Mouse (Mus musculus): ENCODE data around the gene Ppp4c. TPM values are rescaled to one million over a fixed set of nuclear protein-coding genes. Genes with fewer than 3 reads are reported as not detected.

The Ppp4c gene
- polyA plus RNA-seq, 1 experiment = 130 TPM

DNA sequence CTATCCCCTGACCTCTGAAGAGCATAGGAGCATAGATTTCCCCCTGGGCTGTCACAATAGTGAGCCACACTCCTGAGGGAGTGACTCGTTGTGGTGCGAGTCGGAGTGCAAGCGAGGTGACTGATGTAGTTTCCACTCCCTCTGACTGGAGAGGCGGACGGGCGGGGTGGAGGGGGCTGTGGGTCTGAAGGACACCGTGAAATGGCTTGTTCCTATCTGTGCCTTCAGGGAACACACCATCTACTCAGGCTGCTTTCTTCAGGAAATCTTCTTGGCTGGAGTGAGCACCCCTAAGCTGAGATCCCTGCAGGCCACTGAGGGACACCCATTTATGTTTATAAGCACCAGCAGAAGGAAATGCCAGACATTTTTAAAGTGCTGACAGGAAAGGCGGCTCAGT is 30.4 kb upstream of the Ppp4c start:
- WGBS = 71% methylated on average over 9 of the region's 9 CpGs
- TF ChIP-seq POLR2A (IDR thresholded peaks at IDR 0.05; ENCODE audit: borderline replicate concordance, control insufficient read depth, low read depth, low read length) (no peak), CTCF (IDR thresholded peaks at IDR 0.05; ENCODE audit: control insufficient read depth, insufficient read depth, low read length) (no peak)
- H3K4me1 ChIP-seq (ENCODE audit: control insufficient read depth, insufficient read depth, low read length) = no peaks in the 10 kb centered on the region
- H3K27ac ChIP-seq (ENCODE audit: control insufficient read depth, insufficient read depth, low read depth, low read length, poor library complexity) = no peak overlapping the region
- no peak overlapping the region for H3K4me3 ChIP-seq (replicated peaks; ENCODE audit: control insufficient read depth, low read depth, low read length)

DNA sequence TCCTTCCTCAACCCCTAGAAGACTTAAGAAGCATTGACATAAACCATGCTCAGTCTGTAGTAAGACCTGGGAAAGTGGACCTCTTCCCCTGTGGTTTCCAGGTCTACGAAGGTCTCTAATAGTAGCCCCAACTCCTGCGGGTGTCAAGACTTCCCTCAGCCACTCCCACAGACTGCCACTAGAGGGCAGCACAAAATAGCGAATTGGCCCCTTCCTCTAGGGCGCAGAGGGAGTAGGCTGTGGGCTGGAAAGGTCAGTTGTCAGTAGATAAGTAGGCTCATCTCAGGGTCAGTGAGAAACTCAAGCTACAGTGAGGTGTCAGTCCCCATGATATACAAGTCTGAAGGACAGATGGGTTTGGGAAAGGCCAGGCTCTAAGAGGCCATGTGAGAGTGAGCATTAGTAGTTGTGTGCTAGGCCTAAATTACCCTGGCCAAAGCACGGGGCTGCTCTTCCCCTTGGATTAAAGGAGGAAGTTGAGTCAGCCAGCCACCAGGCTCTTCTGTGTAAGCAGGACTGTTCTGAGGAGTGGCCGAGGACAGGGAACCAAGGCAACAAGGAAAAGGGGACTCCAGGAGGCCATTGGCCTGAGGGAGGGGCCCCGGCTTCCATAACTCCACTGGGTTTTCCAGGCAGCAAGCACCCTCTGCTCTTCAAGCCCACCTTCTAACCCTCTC is 29.7 kb upstream of the Ppp4c start:
- Histone ChIP-seq H3K4me3 (replicated peaks; ENCODE audit: control insufficient read depth, low read depth, low read length) (no peak overlapping the region), H3K4me1 (ENCODE audit: control insufficient read depth, insufficient read depth, low read length) (no peaks in the 10 kb centered on the region), H3K27ac (ENCODE audit: control insufficient read depth, insufficient read depth, low read depth, low read length, poor library complexity) (no peak overlapping the region)
- peak; percentile 98 for TF ChIP-seq CTCF (IDR thresholded peaks at IDR 0.05; ENCODE audit: control insufficient read depth, insufficient read depth, low read length)
- TF ChIP-seq POLR2A (IDR thresholded peaks at IDR 0.05; ENCODE audit: borderline replicate concordance, control insufficient read depth, low read depth, low read length) = no peak
- 21% methylated on average over 7 of the region's 7 CpGs for WGBS

DNA sequence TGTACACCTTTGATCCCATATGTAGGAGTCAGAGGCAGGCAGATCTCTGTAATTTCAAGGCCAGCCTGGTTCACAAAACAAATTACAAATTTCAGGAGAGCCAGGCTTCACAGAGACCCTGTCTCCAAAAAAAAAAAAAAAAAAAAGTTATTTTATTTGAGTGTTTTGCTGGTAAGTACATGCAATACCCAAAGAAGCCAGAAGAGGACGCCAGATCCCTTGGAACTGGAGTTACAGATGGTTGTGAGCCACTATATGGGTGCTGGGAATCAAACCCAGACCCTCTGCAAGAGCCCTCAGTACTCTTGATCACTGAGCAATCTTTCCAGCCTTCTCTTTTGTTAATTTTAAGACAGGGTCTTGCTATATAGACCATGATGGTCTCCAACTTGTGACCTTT is 26.5 kb upstream of the Ppp4c start:
- no peak for TF ChIP-seq CTCF (IDR thresholded peaks at IDR 0.05; ENCODE audit: control insufficient read depth, insufficient read depth, low read length)
- TF ChIP-seq POLR2A (IDR thresholded peaks at IDR 0.05; ENCODE audit: borderline replicate concordance, control insufficient read depth, low read depth, low read length) = no peak
- no peaks in the 10 kb centered on the region for H3K4me1 ChIP-seq (ENCODE audit: control insufficient read depth, insufficient read depth, low read length)
- H3K4me3 ChIP-seq (replicated peaks; ENCODE audit: control insufficient read depth, low read depth, low read length) = no peak overlapping the region
- H3K27ac ChIP-seq (ENCODE audit: control insufficient read depth, insufficient read depth, low read depth, low read length, poor library complexity) = no peak overlapping the region
- 29% methylated on average over 1 of the region's 1 CpGs for WGBS

DNA sequence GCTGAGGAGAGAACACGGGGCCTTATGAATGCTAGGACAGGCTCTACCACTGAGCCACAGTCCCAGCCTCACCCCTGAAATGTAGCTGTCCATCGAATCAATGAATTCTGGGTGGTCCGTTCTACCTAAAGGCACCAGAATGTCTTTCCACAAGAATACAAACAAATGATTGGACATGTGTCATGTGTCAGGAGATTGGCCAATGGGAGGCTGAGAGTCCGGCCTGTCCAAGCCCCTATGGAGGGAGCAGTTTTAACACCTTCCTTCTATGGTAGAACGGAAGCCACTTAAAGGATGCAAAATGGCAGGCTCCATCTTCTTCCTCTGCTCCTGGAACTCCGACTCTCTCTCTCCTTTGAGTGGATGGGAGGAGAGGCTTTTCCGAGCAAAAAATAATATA is 25.3 kb upstream of the Ppp4c start:
- WGBS = 81% methylated on average over 7 of the region's 7 CpGs
- H3K4me1 ChIP-seq (ENCODE audit: control insufficient read depth, insufficient read depth, low read length) = no peaks in the 10 kb centered on the region
- H3K4me3 ChIP-seq (replicated peaks; ENCODE audit: control insufficient read depth, low read depth, low read length) = no peak overlapping the region
- H3K27ac ChIP-seq (ENCODE audit: control insufficient read depth, insufficient read depth, low read depth, low read length, poor library complexity) = no peak overlapping the region
- no peak for TF ChIP-seq CTCF (IDR thresholded peaks at IDR 0.05; ENCODE audit: control insufficient read depth, insufficient read depth, low read length)

DNA sequence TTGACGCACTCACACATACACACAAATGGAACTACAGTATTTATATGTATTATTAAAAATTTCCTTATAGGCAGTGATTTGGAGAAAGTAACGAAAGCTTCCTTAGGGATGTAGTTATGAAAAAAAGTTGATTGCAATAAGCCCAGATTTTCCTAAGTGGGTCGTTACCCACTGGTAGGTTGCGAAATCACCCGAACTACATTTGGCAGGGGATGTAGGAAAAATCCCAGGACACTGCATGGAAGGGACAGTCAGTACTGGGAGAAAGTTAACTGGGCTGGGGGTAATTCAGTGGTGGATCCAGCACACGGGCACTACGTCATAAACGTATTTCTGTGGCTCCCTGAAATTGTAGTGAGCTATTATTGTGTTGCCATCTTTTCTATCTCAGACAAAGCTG is 24.2 kb upstream of the Ppp4c start:
- H3K4me1 ChIP-seq (ENCODE audit: control insufficient read depth, insufficient read depth, low read length) = no peaks in the 10 kb centered on the region
- WGBS = 68% methylated on average over 8 of the region's 8 CpGs
- no peak overlapping the region for H3K27ac ChIP-seq (ENCODE audit: control insufficient read depth, insufficient read depth, low read depth, low read length, poor library complexity)
- H3K4me3 ChIP-seq (replicated peaks; ENCODE audit: control insufficient read depth, low read depth, low read length) = no peak overlapping the region
- TF ChIP-seq POLR2A (IDR thresholded peaks at IDR 0.05; ENCODE audit: borderline replicate concordance, control insufficient read depth, low read depth, low read length) (no peak), CTCF (IDR thresholded peaks at IDR 0.05; ENCODE audit: control insufficient read depth, insufficient read depth, low read length) (no peak)

DNA sequence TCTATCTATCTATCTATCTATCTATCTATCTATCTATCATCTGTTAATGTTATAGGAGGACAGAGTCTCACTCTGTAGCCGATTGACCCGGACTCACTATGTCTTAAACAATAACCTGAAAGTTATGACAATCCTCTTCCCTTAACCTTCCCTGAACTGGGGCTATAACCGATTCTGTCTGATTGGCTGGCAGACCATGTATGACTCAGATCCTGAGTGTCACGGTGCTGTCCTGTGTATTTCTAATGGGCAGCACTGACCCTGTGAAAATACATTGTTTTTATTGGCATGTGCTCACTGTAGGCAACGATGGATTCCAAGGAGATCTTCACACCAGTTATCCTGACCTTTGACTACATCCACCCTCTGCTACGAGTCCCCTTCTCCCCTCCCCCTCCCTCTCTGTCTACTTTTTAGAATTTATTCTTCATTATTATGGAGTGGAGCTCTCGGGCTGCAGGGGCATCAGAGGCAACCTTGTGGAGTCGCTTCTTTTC is 23.5 kb upstream of the Ppp4c start:
- no peak overlapping the region for H3K27ac ChIP-seq (ENCODE audit: control insufficient read depth, insufficient read depth, low read depth, low read length, poor library complexity)
- 70% methylated on average over 8 of the region's 8 CpGs for WGBS
- no peak overlapping the region for H3K4me3 ChIP-seq (replicated peaks; ENCODE audit: control insufficient read depth, low read depth, low read length)
- no peaks in the 10 kb centered on the region for H3K4me1 ChIP-seq (ENCODE audit: control insufficient read depth, insufficient read depth, low read length)
- TF ChIP-seq CTCF (IDR thresholded peaks at IDR 0.05; ENCODE audit: control insufficient read depth, insufficient read depth, low read length) (no peak), POLR2A (IDR thresholded peaks at IDR 0.05; ENCODE audit: borderline replicate concordance, control insufficient read depth, low read depth, low read length) (no peak)

DNA sequence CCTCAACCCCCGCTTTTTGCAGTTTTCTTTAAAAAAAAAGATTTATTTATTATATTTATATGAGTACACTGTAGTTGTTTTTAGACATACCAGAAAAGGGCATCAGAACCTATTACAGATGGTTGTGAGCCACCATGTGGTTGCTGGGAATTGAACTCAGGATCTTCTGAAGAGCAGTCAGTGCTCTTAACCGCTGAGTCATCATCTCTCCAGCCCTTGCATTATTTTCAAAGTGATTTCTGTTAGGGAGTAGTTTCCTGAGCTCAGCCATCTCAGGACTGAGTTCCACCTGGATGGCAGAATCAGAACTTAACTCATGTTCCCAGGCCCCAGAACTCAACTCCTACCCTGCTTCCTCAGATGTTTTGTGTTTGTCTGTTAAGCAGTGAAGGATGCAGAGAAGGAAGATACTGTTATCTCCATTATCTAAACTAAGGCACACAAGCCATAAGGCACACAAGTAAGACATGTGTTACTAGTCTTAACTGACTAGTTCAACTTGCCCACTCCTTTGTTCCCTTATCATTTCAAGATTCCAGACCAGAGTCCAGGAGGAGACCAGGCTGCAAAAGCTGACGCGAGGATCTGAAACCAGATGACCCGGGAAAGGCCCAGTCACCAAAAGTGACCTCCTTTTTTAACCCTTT is 17.6 kb upstream of the Ppp4c start:
- no peak overlapping the region for H3K4me3 ChIP-seq (replicated peaks; ENCODE audit: control insufficient read depth, low read depth, low read length)
- peaks cover 4% of the 10 kb centered on the region for H3K4me1 ChIP-seq (ENCODE audit: control insufficient read depth, insufficient read depth, low read length)
- TF ChIP-seq CTCF (IDR thresholded peaks at IDR 0.05; ENCODE audit: control insufficient read depth, insufficient read depth, low read length) (no peak), POLR2A (IDR thresholded peaks at IDR 0.05; ENCODE audit: borderline replicate concordance, control insufficient read depth, low read depth, low read length) (no peak)
- H3K27ac ChIP-seq (ENCODE audit: control insufficient read depth, insufficient read depth, low read depth, low read length, poor library complexity) = no peak overlapping the region
- 67% methylated on average over 5 of the region's 5 CpGs for WGBS

DNA sequence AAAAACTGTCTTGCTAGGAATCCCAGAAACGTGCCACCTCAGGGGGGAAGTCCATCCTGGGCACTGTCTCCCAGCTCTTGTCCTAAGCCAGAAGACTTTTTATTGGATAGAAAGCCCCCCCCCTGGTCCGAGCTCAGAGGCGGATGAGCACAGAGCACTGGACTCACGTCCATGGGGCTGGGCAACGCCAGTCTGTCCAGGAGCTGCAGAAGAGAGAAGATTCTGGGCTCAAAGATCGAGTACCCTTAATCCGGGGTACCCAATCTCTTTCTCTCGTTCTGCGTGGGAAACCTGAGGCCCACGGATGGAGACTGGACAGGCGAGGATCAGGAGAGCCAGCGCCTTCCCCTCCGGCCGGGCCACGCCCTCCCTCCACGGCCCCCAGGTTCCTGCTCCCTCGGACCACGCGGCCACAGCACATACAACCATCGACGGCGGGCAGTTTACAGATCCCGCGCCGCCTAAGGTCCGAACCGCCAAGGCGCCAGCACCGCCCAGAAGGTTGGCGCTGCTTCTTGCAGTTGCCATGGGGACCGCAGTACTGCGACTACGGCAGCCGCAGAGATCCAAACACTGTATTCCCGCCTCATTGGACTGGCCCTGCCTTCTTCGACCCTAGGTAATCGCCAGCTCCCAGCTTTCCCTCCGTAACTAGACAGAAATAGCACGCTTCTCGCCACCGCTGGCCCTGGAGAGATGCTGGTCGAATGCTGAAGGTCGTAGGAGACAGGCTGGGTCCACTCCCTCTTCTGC is 16.6 kb upstream of the Ppp4c start:
- WGBS = 1% methylated on average over 43 of the region's 43 CpGs
- H3K4me1 ChIP-seq (ENCODE audit: control insufficient read depth, insufficient read depth, low read length) = peaks cover 4% of the 10 kb centered on the region
- H3K4me3 ChIP-seq (replicated peaks; ENCODE audit: control insufficient read depth, low read depth, low read length) = peak overlapping the region; percentile 71
- H3K27ac ChIP-seq (ENCODE audit: control insufficient read depth, insufficient read depth, low read depth, low read length, poor library complexity) = 0 out of 2 replicates have a peak overlapping the region, but pooled peaks have one; percentile 7
- TF ChIP-seq CTCF (IDR thresholded peaks at IDR 0.05; ENCODE audit: control insufficient read depth, insufficient read depth, low read length) (no peak), POLR2A (IDR thresholded peaks at IDR 0.05; ENCODE audit: borderline replicate concordance, control insufficient read depth, low read depth, low read length) (peak; percentile 46; the same call in 1 of the 2 replicates)

Data from bone marrow, adult 2 months (tissue).